ENCODE assay signal across 9 mouse cellular contexts in genomic region chr1:33271437-33272145, GRCm38 (mm10).
DNase-seq lines count a peak whose midpoint lies in the region; ATAC-seq and TF ChIP-seq lines count a peak whose summit lies in the region.
"Had no signal": no experiment of that assay in that cellular context is flagged by ENCODE, and none has a peak within 500 bp of the region (broad histone marks: within the 10 kb centered on the region; RNA-seq: fewer than 3 reads in every experiment).

No protein-coding gene starts in this region.

- ATAC-seq in kidney, postnatal 0 days (replicated peaks; ENCODE audit: low FRiP score, low read depth): no peak
- ATAC-seq in forebrain, embryonic 14.5 days: peak; percentile 77

- TF ChIP-seq POLR2A in kidney, adult 2 months (IDR thresholded peaks at IDR 0.05; ENCODE audit: low read depth, low read length): no peak

- no peaks in the 10 kb centered on the region for H3K27me3 ChIP-seq in kidney, postnatal 0 days (ENCODE audit: insufficient read depth, low read length)
- H3K27me3 ChIP-seq in kidney, adult 2 months (replicated peaks; ENCODE audit: control insufficient read depth, insufficient read depth, low read length): no peaks in the 10 kb centered on the region
- H3K27me3 ChIP-seq in forebrain, embryonic 14.5 days (replicated peaks; ENCODE audit: control insufficient read depth, insufficient read depth, low read length): no peaks in the 10 kb centered on the region

- H3K9me3 ChIP-seq in kidney, postnatal 0 days (replicated peaks; ENCODE audit: low read length): no peaks in the 10 kb centered on the region
- H3K9me3 ChIP-seq in forebrain, embryonic 14.5 days (replicated peaks; ENCODE audit: control insufficient read depth, low read length): no peaks in the 10 kb centered on the region
- H3K9me3 ChIP-seq: G1E had no signal

- no peak overlapping the region for H3K9ac ChIP-seq in kidney, postnatal 0 days (ENCODE audit: low read depth, low read length)
- no peak overlapping the region for H3K9ac ChIP-seq in forebrain, embryonic 14.5 days (ENCODE audit: low read length)

- no peaks in the 10 kb centered on the region for H3K4me1 ChIP-seq in kidney, postnatal 0 days (replicated peaks; ENCODE audit: insufficient read depth, low read length)
- no peaks in the 10 kb centered on the region for H3K4me1 ChIP-seq in kidney, adult 2 months (ENCODE audit: control insufficient read depth, insufficient read depth, low read length)
- H3K4me1 ChIP-seq in forebrain, embryonic 14.5 days (ENCODE audit: control insufficient read depth, insufficient read depth, low read length): no peaks in the 10 kb centered on the region

- 53% methylated on average over 12 of the region's 12 CpGs for WGBS in kidney, postnatal 0 days
- 55% methylated on average over 12 of the region's 12 CpGs for WGBS in kidney, adult 2 months
- 50% methylated on average over 12 of the region's 12 CpGs for WGBS in forebrain, embryonic 14.5 days

- peak; percentile 28 for DNase-seq in kidney, postnatal 0 days (ENCODE audit: low spot score)
- no peak for DNase-seq in kidney, adult 2 months
- peak; percentile 69 for DNase-seq in forebrain, embryonic 14.5 days (ENCODE audit: low spot score)
- peak; percentile 58 for DNase-seq in layer of hippocampus, adult 11-12 months (ENCODE audit: low spot score)
- peak; percentile 20 to 23 for DNase-seq in lung, postnatal 4 days
- no peak for DNase-seq in cerebellum, postnatal 36 days
- no peak for DNase-seq in cerebellum, adult 9-11 months
- no peak for DNase-seq in kidney, postnatal 25 days

- TF ChIP-seq CTCF in kidney, postnatal 0 days (IDR thresholded peaks at IDR 0.05; ENCODE audit: low read depth): no peak
- no peak for TF ChIP-seq CTCF in kidney, adult 2 months (conservative IDR thresholded peaks at IDR 0.05; ENCODE audit: insufficient read depth, insufficient read length, low read depth, low read length)

- H3K27ac ChIP-seq in kidney, postnatal 0 days: no peak overlapping the region
- H3K27ac ChIP-seq in kidney, adult 2 months (ENCODE audit: insufficient read depth, low read depth, low read length): no peak overlapping the region
- no peak overlapping the region for H3K27ac ChIP-seq in forebrain, embryonic 14.5 days (ENCODE audit: low read depth, low read length)

- H3K36me3 ChIP-seq in kidney, postnatal 0 days (ENCODE audit: insufficient read depth, low read length): no peaks in the 10 kb centered on the region
- H3K36me3 ChIP-seq in kidney, adult 2 months (ENCODE audit: control insufficient read depth, insufficient read depth, low read length): no peaks in the 10 kb centered on the region
- H3K36me3 ChIP-seq in forebrain, embryonic 14.5 days (ENCODE audit: control insufficient read depth, insufficient read depth, low read length): no peaks in the 10 kb centered on the region
- H3K36me3 ChIP-seq: G1E had no signal

- 0 out of 2 replicates have a peak overlapping the region, but pooled peaks have one; percentile 18 for H3K4me2 ChIP-seq in kidney, postnatal 0 days (ENCODE audit: low read length)
- 0 out of 2 replicates have a peak overlapping the region, but pooled peaks have one; percentile 4 for H3K4me2 ChIP-seq in forebrain, embryonic 14.5 days (ENCODE audit: low read length)

- no peak overlapping the region for H3K4me3 ChIP-seq in kidney, postnatal 0 days (replicated peaks; ENCODE audit: low read depth, low read length)
- H3K4me3 ChIP-seq in kidney, adult 2 months (ENCODE audit: insufficient read depth, low read depth, low read length): no peak overlapping the region
- no peak overlapping the region for H3K4me3 ChIP-seq in forebrain, embryonic 14.5 days (ENCODE audit: low read depth, low read length)

Comparison
In these comparisons a context has a peak if more than half of its experiments do, and no peak if none do; other contexts are left out.
1. DNase-seq: peak in kidney, postnatal 0 days (single experiment), forebrain, embryonic 14.5 days (single experiment), layer of hippocampus, adult 11-12 months (single experiment) and lung, postnatal 4 days (2 of 2); none in kidney, adult 2 months (single experiment), cerebellum, postnatal 36 days (0 of 2), cerebellum, adult 9-11 months (single experiment) and kidney, postnatal 25 days (0 of 2).